Mouse (Mus musculus) naive thymus-derived CD4-positive, alpha-beta T cell, adult 2 months (primary cell): ENCODE data around the gene Kcng1.

ENCODE experiments used
- DNase-seq: peaks from one replicate; pipeline ENCODE4 v3.0.0-alpha.2; 2011; ENCODE audit warnings: low read depth

The Kcng1 gene

GRCm38 (mm10) chr2:168281582-168281981 lies at the start of gene Kcng1:
Kcng1 (minus strand) TSS chr2:168281736.
- DNase-seq, result no peak

GRCm38 (mm10) chr2:168330421-168331070 lies 49.0 kb upstream of the Kcng1 start:
- no peak for DNase-seq

- no peak for DNase-seq
These were observed 40.3 kb upstream of the Kcng1 start for GRCm38 (mm10) chr2:168321716-168322374.

GRCm38 (mm10) chr2:168320388-168321182 lies 39.0 kb upstream of the Kcng1 start:
- no peak for DNase-seq

GRCm38 (mm10) chr2:168314646-168315446 lies 33.3 kb upstream of the Kcng1 start:
- DNase-seq, result no peak

- no peak for DNase-seq
These were observed 31.0 kb upstream of the Kcng1 start for GRCm38 (mm10) chr2:168312504-168312903.

- no peak for DNase-seq
These were observed 29.5 kb upstream of the Kcng1 start for GRCm38 (mm10) chr2:168311006-168311405.

GRCm38 (mm10) chr2:168308916-168309315 lies 27.4 kb upstream of the Kcng1 start:
- DNase-seq, result no peak

GRCm38 (mm10) chr2:168299650-168300049 lies 18.1 kb upstream of the Kcng1 start:
- DNase-seq, result no peak

GRCm38 (mm10) chr2:168296530-168296929 lies 15.0 kb upstream of the Kcng1 start:
- DNase-seq, result no peak

GRCm38 (mm10) chr2:168292521-168292920 lies 11.0 kb upstream of the Kcng1 start:
- DNase-seq, result no peak

- DNase-seq, result no peak
These were observed 10.5 kb upstream of the Kcng1 start for GRCm38 (mm10) chr2:168292041-168292440.

GRCm38 (mm10) chr2:168289851-168290250 lies 8.3 kb upstream of the Kcng1 start:
- DNase-seq, result no peak

- no peak for DNase-seq
These were observed 7.5 kb upstream of the Kcng1 start for GRCm38 (mm10) chr2:168289016-168289415.

- DNase-seq, result no peak
These were observed 5.5 kb upstream of the Kcng1 start for GRCm38 (mm10) chr2:168286987-168287386.

GRCm38 (mm10) chr2:168285143-168285542 lies 3.6 kb upstream of the Kcng1 start:
- no peak for DNase-seq

GRCm38 (mm10) chr2:168280729-168281581 lies 581 bp downstream of the Kcng1 start:
- no peak for DNase-seq

GRCm38 (mm10) chr2:168274374-168274935 lies 7.1 kb downstream of the Kcng1 start:
- peak; percentile 68 for DNase-seq

GRCm38 (mm10) chr2:168273387-168273786 lies 8.1 kb downstream of the Kcng1 start:
- no peak for DNase-seq

GRCm38 (mm10) chr2:168268033-168268432 lies 13.5 kb downstream of the Kcng1 start:
- no peak for DNase-seq

- no peak for DNase-seq
These were observed 20.6 kb downstream of the Kcng1 start for GRCm38 (mm10) chr2:168260900-168261299.
